Mouse (Mus musculus): ENCODE measurements around the gene Fgr.

DNA sequence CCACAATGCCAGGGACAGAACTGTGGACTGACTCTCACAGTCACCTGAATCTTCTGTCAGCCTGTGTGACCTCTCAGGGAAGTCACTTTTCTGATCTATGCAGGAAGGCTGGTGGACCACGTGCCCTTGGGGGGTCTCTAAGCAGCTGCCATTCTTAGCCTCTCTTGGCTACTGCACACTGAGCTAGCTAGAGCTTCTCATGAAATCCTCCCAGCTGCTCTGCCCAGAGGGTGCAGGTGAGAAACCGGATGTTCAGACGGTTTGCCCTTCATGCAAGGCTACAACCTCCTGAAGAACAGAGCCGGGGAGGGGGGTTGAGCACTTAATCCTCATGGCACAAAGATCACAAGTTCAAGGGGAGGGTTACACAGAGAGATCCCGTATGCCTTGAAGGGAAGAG, 3.7 kb downstream of the Fgr start:
- no peak for TF ChIP-seq CTCF (IDR thresholded peaks at IDR 0.05; ENCODE audit: borderline replicate concordance, insufficient read depth, low read depth, low read length)
- no peak for TF ChIP-seq POLR2A (IDR thresholded peaks at IDR 0.05; ENCODE audit: borderline replicate concordance, insufficient read depth, low read length)
